Mouse (Mus musculus) forebrain, embryonic 16.5 days (tissue): ENCODE measurements around the gene Epor. TPM values are rescaled to one million over a fixed set of nuclear protein-coding genes. Genes with fewer than 3 reads are reported as not detected.

ENCODE experiments used
- ATAC-seq: fragments of 200-750 bp; cut with Nextera tagmentation; 2 replicates; pipeline ENCODE4 v1.8.0; 2017; ENCODE audit warnings: mild to moderate bottlenecking, moderate library complexity
- H3K27ac ChIP-seq: fragments of 300-500 bp; sonication (generic); 2 replicates; pipeline ENCODE4 v1.5.1; 2014; ENCODE audit warnings: low read length, control low read depth
- H3K27me3 ChIP-seq: fragments of 300-500 bp; sonication (generic); replicated peaks from 2 replicates; pipeline ENCODE4 v1.6.1; 2014; ENCODE audit warnings: low read length; ENCODE audit not compliant: control insufficient read depth, insufficient read depth
- H3K36me3 ChIP-seq: fragments of 300-500 bp; sonication (generic); 2 replicates; pipeline ENCODE4 v1.6.1; 2014; ENCODE audit not compliant: control insufficient read depth, insufficient read depth
- H3K4me1 ChIP-seq: fragments of 300-500 bp; sonication (generic); replicated peaks from 2 replicates; pipeline ENCODE4 v1.6.1; 2014; ENCODE audit warnings: low read length; ENCODE audit not compliant: control insufficient read depth, insufficient read depth
- H3K4me2 ChIP-seq: fragments of 300-500 bp; sonication (generic); 2 replicates; pipeline ENCODE4 v1.6.1; 2014; ENCODE audit warnings: mild to moderate bottlenecking, low read length, control low read depth
- H3K4me3 ChIP-seq: fragments of 300-500 bp; sonication (generic); replicated peaks from 2 replicates; pipeline ENCODE4 v1.5.1; 2014; ENCODE audit warnings: mild to moderate bottlenecking, low read length, control low read depth
- H3K9ac ChIP-seq: fragments of 300-500 bp; sonication (generic); replicated peaks from 2 replicates; pipeline ENCODE4 v1.6.1; 2014; ENCODE audit warnings: low read depth, low read length, control low read depth
- H3K9me3 ChIP-seq: fragments of 300-500 bp; sonication (generic); 2 replicates; pipeline ENCODE4 v1.6.1; 2016; ENCODE audit warnings: low read length; ENCODE audit not compliant: control insufficient read depth
- WGBS: fragments of 180-500 bp; shearing (Covaris S2); extraction: QIAGEN DNeasy Blood & Tissue Kit; methylation state at CpG from one replicate; pipeline ENCODE4 v1.1.7; 2014; 5-methylcytosine and 5-hydroxymethylcytosine counted together
- polyA plus RNA-seq: library from polyadenylated mRNA; unstranded; fragments of >200 nt; fragmentation: Nextera tagmentation; extraction: Ambion mirVana; gene quantifications from 2 replicates; pipeline ENCODE4 v1.2.1, GENCODE M21; 2015

Gene Epor
- polyA plus RNA-seq, 1 experiment from 2014 or later: 1.6 TPM

DNA sequence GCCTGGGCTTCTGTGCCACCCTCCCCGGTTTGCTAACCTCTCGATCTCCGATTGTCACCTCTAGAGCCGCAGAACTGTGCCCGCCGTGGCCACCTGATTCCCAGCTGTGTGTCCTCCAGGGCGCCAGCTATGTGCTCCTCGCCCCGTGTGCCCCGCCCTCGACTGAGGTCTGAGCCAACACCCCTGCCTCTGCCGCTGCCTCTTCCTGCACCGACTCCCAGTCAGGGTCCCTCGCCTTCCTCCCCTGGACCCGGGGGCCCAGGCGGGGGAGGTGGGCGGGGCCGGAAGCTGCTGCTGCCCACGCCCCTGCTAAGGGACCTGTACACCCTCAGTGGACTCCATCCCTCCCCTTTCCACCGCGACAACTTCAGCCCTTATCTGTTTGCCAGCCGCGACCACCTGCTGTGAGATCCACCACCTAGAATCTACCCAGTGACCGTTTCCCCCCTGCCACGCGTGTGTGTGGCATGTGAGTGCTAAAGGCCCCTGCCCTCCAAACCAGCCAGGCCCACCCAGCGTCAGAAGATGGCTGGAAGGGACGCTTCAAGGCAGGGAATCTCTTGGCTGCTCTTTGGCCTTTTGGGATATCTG, 15.7 kb downstream of the Epor start:
- H3K27me3 ChIP-seq: peaks cover 3% of the 10 kb centered on the region; the same call in 1 of the 2 replicates
- no peaks in the 10 kb centered on the region for H3K4me1 ChIP-seq
- peaks cover 5% of the 10 kb centered on the region; the same call in 1 of the 2 replicates for H3K36me3 ChIP-seq
- no peak overlapping the region for H3K27ac ChIP-seq
- no peaks in the 10 kb centered on the region for H3K9me3 ChIP-seq
- ATAC-seq: no peak
- no peak overlapping the region for H3K9ac ChIP-seq
- WGBS: 9% methylated on average over 28 of the region's 28 CpGs
- H3K4me2 ChIP-seq: no peak overlapping the region
- no peak overlapping the region for H3K4me3 ChIP-seq

- Histone ChIP-seq H3K4me3 (no peak overlapping the region), H3K4me2 (no peak overlapping the region), H3K4me1 (no peaks in the 10 kb centered on the region), H3K27ac (no peak overlapping the region), H3K9me3 (no peaks in the 10 kb centered on the region), H3K36me3 (peaks cover 12% of the 10 kb centered on the region; the same call in 1 of the 2 replicates), H3K9ac (no peak overlapping the region), H3K27me3 (peaks cover 3% of the 10 kb centered on the region; the same call in 1 of the 2 replicates)
- ATAC-seq: 0 out of 2 replicates have a peak, but pooled peaks have one; percentile 16
- WGBS: 22% methylated on average over 23 of the region's 23 CpGs
These were observed 19.0 kb downstream of the Epor start for GRCm38 (mm10) chr9:21944267-21944666.

DNA sequence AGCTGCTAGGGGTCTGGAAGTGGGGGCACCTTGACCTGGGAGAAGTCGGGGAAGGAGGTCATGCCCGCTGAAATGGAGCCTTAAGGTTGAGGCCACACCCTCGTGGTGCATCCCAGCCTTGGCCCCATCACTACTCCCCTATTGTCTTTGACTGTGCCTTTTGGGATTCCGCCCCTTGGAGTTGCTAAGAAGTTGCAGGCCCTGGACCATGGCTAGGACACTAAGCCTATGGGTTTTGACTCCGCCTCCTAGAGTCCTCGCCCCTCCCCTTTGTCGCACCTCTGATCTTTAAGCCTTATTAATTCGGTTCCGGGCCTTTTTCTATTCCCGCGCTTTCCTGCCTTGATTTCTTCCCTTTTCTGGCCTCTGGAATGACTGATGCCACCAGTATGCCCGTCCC, 19.7 kb downstream of the Epor start:
- no peaks in the 10 kb centered on the region for H3K9me3 ChIP-seq
- peaks cover under 1% of the 10 kb centered on the region for H3K4me1 ChIP-seq
- H3K9ac ChIP-seq: no peak overlapping the region
- peaks cover 12% of the 10 kb centered on the region; the same call in 1 of the 2 replicates for H3K36me3 ChIP-seq
- ATAC-seq: 0 out of 2 replicates have a peak, but pooled peaks have one; percentile 5
- H3K27ac ChIP-seq: no peak overlapping the region
- H3K4me2 ChIP-seq: no peak overlapping the region
- WGBS: 62% methylated on average over 12 of the region's 12 CpGs
- H3K27me3 ChIP-seq: peaks cover 3% of the 10 kb centered on the region; the same call in 1 of the 2 replicates
- H3K4me3 ChIP-seq: no peak overlapping the region

- WGBS: 84% methylated on average over 12 of the region's 12 CpGs
- Histone ChIP-seq H3K36me3 (peaks cover 12% of the 10 kb centered on the region; the same call in 1 of the 2 replicates), H3K4me2 (no peak overlapping the region), H3K9me3 (no peaks in the 10 kb centered on the region), H3K27ac (no peak overlapping the region), H3K27me3 (peaks cover 2% of the 10 kb centered on the region; the same call in 1 of the 2 replicates), H3K4me3 (no peak overlapping the region), H3K9ac (no peak overlapping the region), H3K4me1 (peaks cover 7% of the 10 kb centered on the region)
- no peak for ATAC-seq
These were observed 20.3 kb downstream of the Epor start for GRCm38 (mm10) chr9:21943046-21943445.

DNA sequence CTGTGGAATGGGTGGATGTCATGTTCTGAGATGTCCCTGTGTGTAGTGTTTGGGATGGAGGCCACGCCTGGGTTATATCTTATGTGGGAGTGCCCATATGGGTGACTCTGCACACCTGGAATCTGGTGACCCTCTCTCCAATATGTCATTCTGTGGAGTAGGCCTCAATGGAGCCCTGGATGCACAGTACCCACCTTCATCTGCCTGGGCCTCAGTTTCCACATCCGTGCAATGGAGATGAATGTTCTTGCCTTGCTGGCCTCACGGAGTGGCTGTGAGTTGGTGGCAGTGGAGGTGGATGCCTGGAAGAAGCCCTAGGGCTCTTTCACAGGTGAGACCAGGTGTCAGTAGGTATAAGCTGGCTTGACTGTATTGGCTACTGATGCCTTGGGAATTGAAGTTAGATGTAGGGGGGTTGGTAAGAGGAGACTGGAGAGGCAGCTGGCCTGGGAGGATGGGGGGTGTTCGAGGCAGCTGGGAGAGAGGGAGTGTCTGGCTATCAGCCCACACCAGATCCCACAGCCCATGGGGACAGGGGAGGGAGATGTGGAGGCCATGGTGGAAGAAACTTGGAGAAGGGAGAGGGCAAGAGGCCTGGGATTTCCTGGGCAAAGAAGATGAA, 25.0 kb downstream of the Epor start:
- Histone ChIP-seq H3K27ac (no peak overlapping the region), H3K36me3 (peaks cover 7% of the 10 kb centered on the region; the same call in 1 of the 2 replicates), H3K4me1 (peaks cover 17% of the 10 kb centered on the region), H3K9ac (no peak overlapping the region; the same call in none of the 2 replicates), H3K9me3 (no peaks in the 10 kb centered on the region), H3K4me3 (peak overlapping the region; percentile 88), H3K27me3 (no peaks in the 10 kb centered on the region), H3K4me2 (peak overlapping the region; percentile 66)
- peak; percentile 2; the same call in 1 of the 2 replicates for ATAC-seq
- 87% methylated on average over 4 of the region's 4 CpGs for WGBS

- 71% methylated on average over 4 of the region's 4 CpGs for WGBS
- Histone ChIP-seq H3K4me1 (peaks cover 17% of the 10 kb centered on the region), H3K9me3 (no peaks in the 10 kb centered on the region), H3K27me3 (no peaks in the 10 kb centered on the region), H3K9ac (peak overlapping the region; percentile 92; the same call in 1 of the 2 replicates), H3K4me3 (peak overlapping the region; percentile 88), H3K27ac (peak overlapping the region; percentile 41; the same call in 1 of the 2 replicates), H3K4me2 (peak overlapping the region; percentile 66), H3K36me3 (peaks cover 7% of the 10 kb centered on the region; the same call in 1 of the 2 replicates)
- ATAC-seq: peak; percentile 15
These were observed 25.6 kb downstream of the Epor start for GRCm38 (mm10) chr9:21937711-21938175.

DNA sequence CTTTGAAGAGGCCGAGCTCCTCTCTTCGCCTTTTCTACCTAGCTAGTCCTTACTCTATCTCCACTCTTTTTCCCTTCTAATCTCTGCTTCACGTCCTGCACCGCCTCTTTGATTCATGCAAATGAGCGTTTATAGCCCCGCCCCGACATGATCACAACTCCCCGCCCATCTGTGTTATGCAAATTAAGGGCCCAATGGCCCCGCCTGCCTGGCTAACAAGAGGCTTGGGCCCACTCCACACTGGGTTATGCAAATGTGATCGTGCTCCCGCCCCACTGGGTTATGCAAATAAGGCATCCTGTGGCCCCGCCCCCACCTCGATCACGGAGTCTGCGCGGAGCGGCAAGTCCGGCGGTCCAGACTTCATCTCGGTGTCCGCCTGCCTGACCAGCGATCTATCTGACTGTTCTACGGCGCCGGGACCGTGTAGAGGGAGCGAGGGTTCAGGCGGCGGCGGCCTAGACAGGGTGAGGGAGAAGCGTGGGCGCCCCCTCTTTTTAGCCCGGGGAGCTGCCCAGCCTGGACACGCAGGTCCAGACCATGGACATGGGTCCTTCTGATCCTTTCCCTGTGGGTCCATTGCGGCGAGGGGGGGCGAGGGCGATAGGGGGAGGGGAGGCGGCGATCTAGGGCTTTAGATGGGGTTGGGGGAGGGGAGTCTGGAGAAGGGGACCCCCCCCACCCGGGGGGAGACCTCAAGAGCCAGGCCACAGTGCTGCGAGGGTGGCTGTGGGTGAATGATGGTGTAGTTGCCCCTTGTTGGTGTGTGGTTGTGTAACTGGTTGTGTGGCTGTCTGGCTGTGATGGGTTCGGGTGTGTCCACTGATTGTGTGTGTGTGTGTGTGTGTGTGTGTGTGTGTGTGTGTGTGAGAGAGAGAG, 26.4 kb downstream of the Epor start, which contains the start of gene Plppr2:
Plppr2 (plus strand) TSS at position 342 of the 879 bp plus-strand sequence.
- Histone ChIP-seq H3K36me3 (peaks cover 7% of the 10 kb centered on the region; the same call in 1 of the 2 replicates), H3K4me1 (peaks cover 17% of the 10 kb centered on the region), H3K9me3 (no peaks in the 10 kb centered on the region), H3K9ac (peak within 1 kb of the TSS; percentile 92), H3K4me3 (peak within 1 kb of the TSS; percentile 88), H3K4me2 (peak within 1 kb of the TSS; percentile 66), H3K27me3 (no peaks in the 10 kb centered on the region), H3K27ac (peak within 1 kb of the TSS; percentile 87)
- ATAC-seq: peak; percentile 90
- 2% methylated on average over 42 of the region's 43 CpGs for WGBS

- WGBS: 90% methylated on average over 7 of the region's 7 CpGs
- H3K27ac ChIP-seq: no peak overlapping the region
- ATAC-seq: no peak
- H3K27me3 ChIP-seq: no peaks in the 10 kb centered on the region
- no peaks in the 10 kb centered on the region for H3K9me3 ChIP-seq
- H3K36me3 ChIP-seq: 0 out of 2 replicates have a peak, but pooled peaks cover 2% of the 10 kb centered on the region
- no peak overlapping the region for H3K9ac ChIP-seq
- peaks cover 17% of the 10 kb centered on the region for H3K4me1 ChIP-seq
- H3K4me3 ChIP-seq: no peak overlapping the region
- H3K4me2 ChIP-seq: no peak overlapping the region; the same call in 1 of the 2 replicates
These were observed 27.7 kb downstream of the Epor start for GRCm38 (mm10) chr9:21935466-21936131.
